Mouse (Mus musculus): ENCODE data around the gene Lrrn1.

Gene Lrrn1

GRCm38 (mm10) chr6:107528877-107529864, at the start of gene Lrrn1:
Lrrn1 (plus strand) TSS chr6:107529768.
- DNase-seq (ENCODE audit: extremely low spot score, low read depth, low spot score): no peak

GRCm38 (mm10) chr6:107494491-107494890, 35.1 kb upstream of the Lrrn1 start:
- DNase-seq (ENCODE audit: extremely low spot score, low read depth, low spot score): no peak

- DNase-seq (ENCODE audit: extremely low spot score, low read depth, low spot score): no peak
Observed at GRCm38 (mm10) chr6:107495830-107496229, 33.7 kb upstream of the Lrrn1 start.

- no peak for DNase-seq (ENCODE audit: extremely low spot score, low read depth, low spot score)
Observed at GRCm38 (mm10) chr6:107513716-107514115, 15.9 kb upstream of the Lrrn1 start.

- DNase-seq (ENCODE audit: extremely low spot score, low read depth, low spot score): no peak
Observed at GRCm38 (mm10) chr6:107523953-107524352, 5.6 kb upstream of the Lrrn1 start.

GRCm38 (mm10) chr6:107529911-107530431, 403 bp downstream of the Lrrn1 start:
- no peak for DNase-seq (ENCODE audit: extremely low spot score, low read depth, low spot score)

GRCm38 (mm10) chr6:107530621-107531285, 1.2 kb downstream of the Lrrn1 start:
- DNase-seq (ENCODE audit: extremely low spot score, low read depth, low spot score): no peak

- no peak for DNase-seq (ENCODE audit: extremely low spot score, low read depth, low spot score)
Observed at GRCm38 (mm10) chr6:107531526-107532080, 2.0 kb downstream of the Lrrn1 start.

- DNase-seq (ENCODE audit: extremely low spot score, low read depth, low spot score): no peak
Observed at GRCm38 (mm10) chr6:107534533-107534932, 5.0 kb downstream of the Lrrn1 start.

GRCm38 (mm10) chr6:107536631-107537030, 7.1 kb downstream of the Lrrn1 start:
- DNase-seq (ENCODE audit: extremely low spot score, low read depth, low spot score): no peak

GRCm38 (mm10) chr6:107541222-107541621, 11.7 kb downstream of the Lrrn1 start:
- no peak for DNase-seq (ENCODE audit: extremely low spot score, low read depth, low spot score)

GRCm38 (mm10) chr6:107541918-107542317, 12.3 kb downstream of the Lrrn1 start:
- DNase-seq (ENCODE audit: extremely low spot score, low read depth, low spot score): no peak

- no peak for DNase-seq (ENCODE audit: extremely low spot score, low read depth, low spot score)
Observed at GRCm38 (mm10) chr6:107546272-107546671, 16.7 kb downstream of the Lrrn1 start.

GRCm38 (mm10) chr6:107552511-107552910, 22.9 kb downstream of the Lrrn1 start:
- DNase-seq (ENCODE audit: extremely low spot score, low read depth, low spot score): no peak

- no peak for DNase-seq (ENCODE audit: extremely low spot score, low read depth, low spot score)
Observed at GRCm38 (mm10) chr6:107555364-107555763, 25.8 kb downstream of the Lrrn1 start.

- no peak for DNase-seq (ENCODE audit: extremely low spot score, low read depth, low spot score)
Observed at GRCm38 (mm10) chr6:107556996-107557395, 27.4 kb downstream of the Lrrn1 start.

GRCm38 (mm10) chr6:107557806-107558205, 28.2 kb downstream of the Lrrn1 start:
- DNase-seq (ENCODE audit: extremely low spot score, low read depth, low spot score): no peak

- DNase-seq (ENCODE audit: extremely low spot score, low read depth, low spot score): no peak
Observed at GRCm38 (mm10) chr6:107562255-107562654, 32.7 kb downstream of the Lrrn1 start.

- DNase-seq (ENCODE audit: extremely low spot score, low read depth, low spot score): no peak
Observed at GRCm38 (mm10) chr6:107566944-107567634, 37.5 kb downstream of the Lrrn1 start.

GRCm38 (mm10) chr6:107574561-107574960, 45.0 kb downstream of the Lrrn1 start:
- no peak for DNase-seq (ENCODE audit: extremely low spot score, low read depth, low spot score)

GRCm38 (mm10) chr6:107575405-107575804, 45.8 kb downstream of the Lrrn1 start:
- DNase-seq (ENCODE audit: extremely low spot score, low read depth, low spot score): no peak
